Mouse (Mus musculus) forelimb bud, embryonic 11.5 days (tissue): ENCODE measurements around the gene Gm14322.
"Not testable (repeated sequence)": the region's sequence is repeated elsewhere in the genome, so short reads cannot be mapped to it uniquely, and the experiment has no call there.

Experiments
- DNase-seq: peaks from one replicate; pipeline ENCODE4 v3.0.0-alpha.2; 2012; ENCODE audit warnings: low read depth, low spot score

Gm14322 gene

DNA sequence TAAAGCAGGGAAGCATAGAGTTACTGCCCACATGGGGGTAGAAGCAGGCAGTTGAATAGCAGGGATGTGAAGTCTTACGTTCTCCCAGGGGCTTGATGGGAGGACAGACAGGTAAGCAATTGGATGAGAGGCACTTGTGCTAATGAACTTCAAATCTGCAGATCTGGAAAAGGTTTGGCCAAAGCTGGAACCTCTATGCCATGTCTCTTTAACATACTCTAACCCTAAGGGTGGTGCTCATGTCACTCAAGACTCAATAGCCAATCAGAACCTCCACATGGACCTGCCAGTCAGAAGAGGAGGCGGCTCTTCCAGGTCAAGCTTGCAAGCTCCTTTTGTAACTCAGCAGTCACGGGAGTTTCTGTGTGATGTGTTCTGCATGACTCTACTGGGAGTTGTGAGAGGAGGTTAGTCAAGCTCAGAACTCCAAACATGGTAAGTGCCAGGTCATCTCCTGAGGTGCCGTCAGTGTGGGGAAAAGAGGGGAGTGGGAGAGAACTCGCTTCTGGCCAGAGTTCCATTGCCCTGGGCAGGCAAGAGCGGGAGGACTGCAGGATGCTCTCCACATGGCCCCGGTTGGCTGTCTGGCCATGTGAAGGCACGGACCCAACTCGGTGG lies at the start of gene Gm14322:
Gene Gm14322 (plus strand): TSS at position 348 of the 618 bp plus-strand sequence.
- not testable (repeated sequence) for DNase-seq

DNA sequence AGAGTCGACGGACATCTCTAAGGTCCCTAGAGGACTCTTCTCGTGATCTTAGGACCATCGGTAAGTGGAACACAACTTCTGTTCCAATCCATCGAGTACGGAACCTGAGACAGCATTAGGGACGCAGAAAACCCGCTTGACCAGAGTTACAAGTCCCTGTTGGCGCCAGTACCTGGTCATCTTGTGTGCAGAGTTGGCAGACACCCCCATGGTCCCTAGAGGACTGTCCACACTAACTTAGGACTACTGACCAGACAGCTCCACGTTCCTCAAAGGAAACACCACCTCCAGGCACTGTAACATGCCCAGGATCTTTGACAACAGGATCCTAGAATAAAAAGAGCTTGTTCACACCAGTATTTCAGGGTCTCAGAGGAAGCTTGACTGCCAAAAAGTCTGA lies 17.6 kb upstream of the Gm14322 start:
- DNase-seq, result not testable (repeated sequence)

- not testable (repeated sequence) for DNase-seq
Measured at GRCm38 (mm10) chr2:177787351-177787750, 28.3 kb downstream of the Gm14322 start.

DNA sequence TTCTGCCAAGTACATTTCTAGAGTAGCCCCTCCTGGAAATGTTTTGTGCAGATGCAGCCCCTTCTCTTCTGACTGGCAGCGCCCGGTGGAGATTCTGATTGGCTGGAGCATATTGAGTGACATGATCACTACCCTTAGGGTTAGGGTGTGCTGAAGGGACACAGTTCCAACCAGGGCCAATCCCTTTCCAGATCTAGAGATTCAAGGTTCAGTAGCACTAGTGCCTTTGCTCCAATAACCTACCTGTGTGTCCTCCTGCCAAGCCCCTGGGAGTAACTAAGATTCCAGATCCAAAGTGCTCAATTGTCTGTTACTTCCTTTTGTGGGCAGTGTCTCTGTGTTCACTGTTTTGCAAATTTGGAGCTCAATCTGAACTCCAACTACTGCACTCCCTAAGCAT lies 47.1 kb downstream of the Gm14322 start:
- DNase-seq, result not testable (repeated sequence)
